Comparison of ENCODE assay signal across 8 mouse cellular contexts in the genomic region with DNA sequence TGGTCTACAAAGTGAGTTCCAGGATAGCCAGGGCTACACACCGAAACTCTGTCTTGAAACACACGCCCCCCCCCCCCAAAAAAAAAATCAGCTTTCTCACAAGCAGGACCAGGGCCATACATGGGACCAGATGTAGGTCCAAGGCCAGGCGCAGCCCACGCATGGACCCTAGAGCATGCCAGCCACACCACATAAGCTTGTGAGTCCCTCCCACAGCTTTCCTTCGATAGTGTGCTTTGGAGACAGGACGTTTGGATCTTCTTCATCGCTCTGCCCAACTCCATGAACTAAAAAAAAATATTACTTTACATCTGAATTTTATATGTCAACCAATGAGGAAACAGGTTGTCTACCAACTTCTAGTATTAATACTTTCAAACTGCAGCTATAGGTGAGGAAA. TPM values are rescaled to one million over a fixed set of nuclear protein-coding genes. Genes with fewer than 3 reads are reported as not detected.
DNase-seq lines count a peak whose midpoint lies in the region; ATAC-seq lines count a peak whose summit lies in the region.

No protein-coding gene starts in this region.

- H3K9me3 ChIP-seq in kidney, embryonic 14.5 days (ENCODE audit: control insufficient read depth, low read length) = no peaks in the 10 kb centered on the region
- H3K9me3 ChIP-seq in embryonic facial prominence, embryonic 13.5 days = no peaks in the 10 kb centered on the region
- no peaks in the 10 kb centered on the region for H3K9me3 ChIP-seq in hindbrain, embryonic 15.5 days
- H3K9me3 ChIP-seq in midbrain, embryonic 15.5 days = no peaks in the 10 kb centered on the region

- peaks cover 27% of the 10 kb centered on the region for H3K4me1 ChIP-seq in kidney, embryonic 14.5 days (ENCODE audit: control insufficient read depth, insufficient read depth, low read length)
- peaks cover 23% of the 10 kb centered on the region for H3K4me1 ChIP-seq in embryonic facial prominence, embryonic 13.5 days
- H3K4me1 ChIP-seq in hindbrain, embryonic 15.5 days (replicated peaks) = peaks cover 28% of the 10 kb centered on the region
- peaks cover 30% of the 10 kb centered on the region for H3K4me1 ChIP-seq in midbrain, embryonic 15.5 days

- no peak overlapping the region for H3K4me2 ChIP-seq in kidney, embryonic 14.5 days (replicated peaks; ENCODE audit: low read depth, low read length)
- H3K4me2 ChIP-seq in embryonic facial prominence, embryonic 13.5 days = peak overlapping the region; percentile 80; the same call in 1 of the 2 replicates
- H3K4me2 ChIP-seq in hindbrain, embryonic 15.5 days = no peak overlapping the region
- H3K4me2 ChIP-seq in midbrain, embryonic 15.5 days = 0 out of 2 replicates have a peak overlapping the region, but pooled peaks have one; percentile 91

- ATAC-seq in kidney, embryonic 14.5 days (ENCODE audit: low FRiP score, low TSS enrichment) = no peak
- no peak for ATAC-seq in embryonic facial prominence, embryonic 13.5 days (ENCODE audit: insufficient number of reproducible peaks, insufficient read depth, low FRiP score, low TSS enrichment, low read depth)
- ATAC-seq in hindbrain, embryonic 15.5 days (ENCODE audit: low FRiP score, low read depth) = no peak
- no peak for ATAC-seq in midbrain, embryonic 15.5 days (replicated peaks)

- no peaks in the 10 kb centered on the region for H3K27me3 ChIP-seq in kidney, embryonic 14.5 days (ENCODE audit: control insufficient read depth, insufficient read depth, low read length)
- H3K27me3 ChIP-seq in embryonic facial prominence, embryonic 13.5 days = no peaks in the 10 kb centered on the region
- no peaks in the 10 kb centered on the region for H3K27me3 ChIP-seq in hindbrain, embryonic 15.5 days
- no peaks in the 10 kb centered on the region for H3K27me3 ChIP-seq in midbrain, embryonic 15.5 days (replicated peaks)

- H3K9ac ChIP-seq in kidney, embryonic 14.5 days (ENCODE audit: low read depth, low read length) = no peak overlapping the region
- no peak overlapping the region for H3K9ac ChIP-seq in embryonic facial prominence, embryonic 13.5 days
- no peak overlapping the region for H3K9ac ChIP-seq in hindbrain, embryonic 15.5 days
- no peak overlapping the region; the same call in 1 of the 2 replicates for H3K9ac ChIP-seq in midbrain, embryonic 15.5 days

- no peak overlapping the region for H3K4me3 ChIP-seq in kidney, embryonic 14.5 days (ENCODE audit: low read length)
- H3K4me3 ChIP-seq in embryonic facial prominence, embryonic 13.5 days = no peak overlapping the region
- H3K4me3 ChIP-seq in hindbrain, embryonic 15.5 days = no peak overlapping the region
- no peak overlapping the region for H3K4me3 ChIP-seq in midbrain, embryonic 15.5 days

- WGBS in kidney, embryonic 14.5 days = 67% methylated on average over 7 of the region's 7 CpGs
- 80% methylated on average over 7 of the region's 7 CpGs for WGBS in embryonic facial prominence, embryonic 13.5 days
- WGBS in hindbrain, embryonic 15.5 days = 80% methylated on average over 7 of the region's 7 CpGs
- WGBS in midbrain, embryonic 15.5 days = 82% methylated on average over 7 of the region's 7 CpGs

- peak overlapping the region; percentile 98 for H3K27ac ChIP-seq in kidney, embryonic 14.5 days (ENCODE audit: low read depth, low read length)
- H3K27ac ChIP-seq in embryonic facial prominence, embryonic 13.5 days = peak overlapping the region; percentile 98
- H3K27ac ChIP-seq in hindbrain, embryonic 15.5 days (replicated peaks) = peak overlapping the region; percentile 94
- H3K27ac ChIP-seq in midbrain, embryonic 15.5 days = peak overlapping the region; percentile 99

- DNase-seq in kidney, adult 18-20 months = no peak
- no peak for DNase-seq in adrenal gland, postnatal 25 days
- no peak for DNase-seq in right cerebral cortex, postnatal 14 days
- DNase-seq in Muller cell, postnatal 12 days (ENCODE audit: inconsistent ontology term) = no peak

- H3K36me3 ChIP-seq in kidney, embryonic 14.5 days (ENCODE audit: control insufficient read depth, insufficient read depth, low read length) = no peaks in the 10 kb centered on the region
- no peaks in the 10 kb centered on the region for H3K36me3 ChIP-seq in embryonic facial prominence, embryonic 13.5 days
- no peaks in the 10 kb centered on the region for H3K36me3 ChIP-seq in hindbrain, embryonic 15.5 days
- H3K36me3 ChIP-seq in midbrain, embryonic 15.5 days (replicated peaks) = no peaks in the 10 kb centered on the region

RNA-seq across cellular contexts. Expression of a gene that starts 7.2 kb away (rescaled TPM):
- polyA plus RNA-seq in kidney, embryonic 14.5 days (2014; fragmentation: Nextera tagmentation; extraction: Ambion mirVana) = not detected in 2 replicates
- not detected in 2 replicates for polyA plus RNA-seq in embryonic facial prominence, embryonic 13.5 days (2015; fragmentation: Nextera tagmentation; extraction: Ambion mirVana)
- polyA plus RNA-seq in hindbrain, embryonic 15.5 days (2015; fragmentation: Nextera tagmentation; extraction: Ambion mirVana) = not detected in 2 replicates
- not detected in 2 replicates for polyA plus RNA-seq in midbrain, embryonic 15.5 days (2015; fragmentation: Nextera tagmentation; extraction: Ambion mirVana)
- not detected in 2 replicates for total RNA-seq in adrenal gland, postnatal 25 days (2021)

RNA-seq across cellular contexts. Expression of a gene that starts 7.3 kb away (rescaled TPM):
- not detected in 2 replicates for polyA plus RNA-seq in kidney, embryonic 14.5 days (2014; fragmentation: Nextera tagmentation; extraction: Ambion mirVana)
- polyA plus RNA-seq in embryonic facial prominence, embryonic 13.5 days (2015; fragmentation: Nextera tagmentation; extraction: Ambion mirVana) = not detected in 2 replicates
- polyA plus RNA-seq in hindbrain, embryonic 15.5 days (2015; fragmentation: Nextera tagmentation; extraction: Ambion mirVana) = 0.19 and 0.25 TPM in 2 replicates
- polyA plus RNA-seq in midbrain, embryonic 15.5 days (2015; fragmentation: Nextera tagmentation; extraction: Ambion mirVana) = 0.61 TPM in 1 of 2 replicates, not detected in the other
- total RNA-seq in adrenal gland, postnatal 25 days (2021) = not detected in 2 replicates

Comparison
In these comparisons a context has a peak if more than half of its experiments do, and no peak if none do; other contexts are left out.
1. H3K4me2 ChIP-seq: peak in embryonic facial prominence, embryonic 13.5 days (single experiment) and midbrain, embryonic 15.5 days (single experiment); none in kidney, embryonic 14.5 days (single experiment) and hindbrain, embryonic 15.5 days (single experiment).
2. Peak in every context shown above with its lines, with median percentiles within 50 percentile points of each other: H3K27ac ChIP-seq.